Mouse (Mus musculus) CH12.LX (cell line): ENCODE results near the gene Pbx1.

Experiments
- CHD1 ChIP-seq: IDR thresholded peaks from 2 replicates; pipeline ENCODE4 v1.6.1; 2012; ENCODE audit warnings: low read depth, low read length, improper control_type of control experiment, inconsistent platforms
- CHD2 ChIP-seq: IDR thresholded peaks from 2 replicates; pipeline ENCODE4 v1.6.1; 2011; ENCODE audit warnings: low read length, improper control_type of control experiment
- CTCF ChIP-seq, 2 experiments: IDR thresholded peaks in 1 of 2; conservative IDR thresholded peaks in 1 of 2; 2 replicates each; pipeline ENCODE4 v1.5.1; 2011 to 2012; ENCODE audit warnings: low read depth in 2 of 2, low read length in 2 of 2, improper control_type of control experiment in 1 of 2, inconsistent platforms in 1 of 2, mild to moderate bottlenecking in 1 of 2, moderate library complexity in 1 of 2
- E2F4 ChIP-seq: IDR thresholded peaks from 2 replicates; pipeline ENCODE4 v1.6.1; 2011; ENCODE audit warnings: low read depth, low read length, improper control_type of control experiment; ENCODE audit not compliant: insufficient replicate concordance
- EP300 ChIP-seq: IDR thresholded peaks from 2 replicates; pipeline ENCODE4 v1.6.1; 2011; ENCODE audit warnings: low read length, improper control_type of control experiment
- MAFK ChIP-seq: IDR thresholded peaks from 2 replicates; pipeline ENCODE4 v1.6.1; 2011; ENCODE audit warnings: low read length, improper control_type of control experiment; ENCODE audit not compliant: insufficient replicate concordance
- MEF2A ChIP-seq: IDR thresholded peaks from 2 replicates; pipeline ENCODE4 v1.6.1; 2014; ENCODE audit warnings: low read depth, mild to moderate bottlenecking, inconsistent platforms, low read length, improper control_type of control experiment, borderline replicate concordance
- MXI1 ChIP-seq: IDR thresholded peaks from 2 replicates; pipeline ENCODE4 v1.6.1; 2011; ENCODE audit warnings: mild to moderate bottlenecking, low read depth, low read length, improper control_type of control experiment
- MYC ChIP-seq: IDR thresholded peaks from 2 replicates; pipeline ENCODE4 v1.6.1; 2011; ENCODE audit warnings: low read depth, mild to moderate bottlenecking, improper control_type of control experiment, low read length
- POLR2A ChIP-seq: IDR thresholded peaks from 2 replicates; pipeline ENCODE4 v1.6.1; 2011; ENCODE audit warnings: low read depth, mild to moderate bottlenecking, improper control_type of control experiment, low read length
- POLR2AphosphoS2 ChIP-seq: IDR thresholded peaks from 2 replicates; pipeline ENCODE4 v1.6.1; 2011; ENCODE audit warnings: low read depth, low read length, improper control_type of control experiment
- SIN3A ChIP-seq: IDR thresholded peaks from 2 replicates; pipeline ENCODE4 v1.6.1; 2012; ENCODE audit warnings: low read length, improper control_type of control experiment, inconsistent platforms
- TCF12 ChIP-seq: IDR thresholded peaks from 2 replicates; pipeline ENCODE4 v1.6.1; 2014; ENCODE audit warnings: low read depth, mild to moderate bottlenecking, inconsistent platforms, low read length, improper control_type of control experiment
- USF1 ChIP-seq: IDR thresholded peaks from 2 replicates; pipeline ENCODE4 v1.6.1; 2014; ENCODE audit warnings: low read depth, mild to moderate bottlenecking, inconsistent platforms, low read length, improper control_type of control experiment

GRCm38 (mm10) chr1:168380241-168380770, 51.8 kb downstream of the Pbx1 start:
- no peak for TF ChIP-seq CTCF (conservative IDR thresholded peaks at IDR 0.05 in 1 of 2, IDR thresholded peaks at IDR 0.05 in 1 of 2; ENCODE audit: low read depth in 2 of 2, low read length in 2 of 2)
- TF ChIP-seq SIN3A = no peak
- TF ChIP-seq CHD2 = no peak
- no peak for TF ChIP-seq E2F4
- no peak for TF ChIP-seq MEF2A
- no peak for TF ChIP-seq MYC
- no peak for TF ChIP-seq MAFK
- no peak for TF ChIP-seq POLR2AphosphoS2
- TF ChIP-seq USF1 = no peak
- no peak for TF ChIP-seq EP300
- TF ChIP-seq TCF12 = no peak
- no peak for TF ChIP-seq POLR2A
- no peak for TF ChIP-seq CHD1
- no peak for TF ChIP-seq MXI1
